1 mouse cellular context compared by ENCODE assay signal in the genomic region with DNA sequence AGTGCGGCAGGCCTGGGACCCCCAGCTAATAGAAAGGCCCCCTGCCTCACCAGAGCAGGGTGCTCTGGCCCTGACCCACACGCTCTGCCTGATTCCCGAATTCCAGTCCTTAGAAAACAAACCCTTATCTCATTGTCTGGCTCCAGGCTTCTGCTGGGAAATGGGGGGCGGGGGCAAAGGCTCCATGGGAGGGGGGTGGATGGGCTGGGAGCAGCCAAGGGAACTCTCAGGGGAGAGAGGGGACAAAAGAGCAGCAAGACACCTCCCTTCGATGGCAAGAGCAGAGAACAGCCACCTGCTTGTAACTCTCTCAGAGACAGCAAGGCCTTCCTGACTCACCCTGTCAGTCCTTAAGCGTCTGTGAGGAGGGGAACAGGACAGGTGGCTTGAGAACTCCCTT.
TF ChIP-seq lines count a peak whose summit lies in the region.

No protein-coding gene starts in this region.

TF ChIP-seq in ES-E14, 5 proteins besides CTCF, POLR2A, EP300 and RAD21 (continued from another document):
- TF ChIP-seq ZNF384 (IDR thresholded peaks at IDR 0.05; ENCODE audit: low read depth, low read length) (no peak), ZC3H11A (IDR thresholded peaks at IDR 0.05; ENCODE audit: borderline replicate concordance, low read depth, low read length) (no peak), MAFK (IDR thresholded peaks at IDR 0.05; ENCODE audit: insufficient read depth, low read depth, low read length) (no peak)
